18 mouse cellular contexts compared by ENCODE assay signal in the genomic region with DNA sequence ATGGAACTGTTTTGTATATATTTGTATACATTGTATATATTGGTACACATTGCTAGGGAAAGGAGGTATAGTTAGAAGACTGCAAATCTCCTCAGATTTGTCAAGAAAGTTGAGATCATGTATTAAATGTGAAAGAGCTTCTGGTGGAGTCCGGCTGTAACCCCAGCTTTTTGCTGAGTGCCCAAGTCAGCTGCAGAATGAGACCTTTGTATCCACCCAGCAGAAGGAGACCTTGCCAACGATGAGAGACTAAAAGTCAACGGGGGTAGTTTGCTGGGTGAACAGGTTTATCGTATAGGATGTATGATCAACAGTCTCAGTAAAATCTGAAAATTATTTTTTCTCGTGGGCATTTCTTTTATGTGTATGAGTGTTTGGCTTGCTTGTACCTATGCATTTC.
"Had no signal": no experiment of that assay in that cellular context is flagged by ENCODE, and none has a peak within 500 bp of the region (broad histone marks: within the 10 kb centered on the region; RNA-seq: fewer than 3 reads in every experiment).

No protein-coding gene starts in this region.

- H3K27ac ChIP-seq: midbrain, embryonic 10.5 days; midbrain, embryonic 12.5 days; neural tube, embryonic 13.5 days; neural tube, embryonic 15.5 days had no signal

- ATAC-seq: midbrain, embryonic 16.5 days had no signal

- H3K27me3 ChIP-seq: midbrain, embryonic 12.5 days; neural tube, embryonic 13.5 days; neural tube, embryonic 15.5 days had no signal

- H3K4me1 ChIP-seq: midbrain, embryonic 10.5 days; midbrain, embryonic 12.5 days; neural tube, embryonic 13.5 days; neural tube, embryonic 15.5 days had no signal

- H3K4me3 ChIP-seq: midbrain, embryonic 10.5 days; midbrain, embryonic 12.5 days; myocyte; neural tube, embryonic 13.5 days; neural tube, embryonic 15.5 days had no signal

- H3K36me3 ChIP-seq: midbrain, embryonic 10.5 days; midbrain, embryonic 12.5 days; neural tube, embryonic 13.5 days; neural tube, embryonic 15.5 days had no signal

- H3K4me2 ChIP-seq: lung, embryonic 14.5 days; midbrain, embryonic 12.5 days; neural tube, embryonic 13.5 days; neural tube, embryonic 15.5 days had no signal

- H3K9ac ChIP-seq: lung, embryonic 14.5 days; midbrain, embryonic 12.5 days; neural tube, embryonic 13.5 days; neural tube, embryonic 15.5 days had no signal

- H3K9me3 ChIP-seq: midbrain, embryonic 10.5 days; midbrain, embryonic 12.5 days; neural tube, embryonic 13.5 days; neural tube, embryonic 15.5 days had no signal

- DNase-seq: lung, embryonic 14.5 days; lung, postnatal 10 days; lung, postnatal 4 days; midbrain, embryonic 14.5 days; retina, postnatal 1 day; right cerebral cortex, adult 18-20 months; right cerebral cortex, postnatal 25 days; right cerebral cortex, postnatal 4 days; spleen, adult 18-20 months; thymus, adult 18-20 months; thymus, postnatal 14 days; thymus, postnatal 36 days had no signal
